7 mouse cellular contexts compared by ENCODE assay signal in genomic region chr11:118428460-118428868, GRCm38 (mm10). TPM values are rescaled to one million over a fixed set of nuclear protein-coding genes. Genes with fewer than 3 reads are reported as not detected.
DNase-seq lines count a peak whose midpoint lies in the region; ATAC-seq and TF ChIP-seq lines count a peak whose summit lies in the region.

No protein-coding gene starts in this region.

- H3K36me3 ChIP-seq in forebrain, postnatal 0 days (ENCODE audit: insufficient read depth) = no peaks in the 10 kb centered on the region
- no peaks in the 10 kb centered on the region for H3K36me3 ChIP-seq in intestine, embryonic 15.5 days
- no peaks in the 10 kb centered on the region for H3K36me3 ChIP-seq in neural tube, embryonic 14.5 days (ENCODE audit: control insufficient read depth, insufficient read depth, low read length)

- TF ChIP-seq CTCF in forebrain, postnatal 0 days (IDR thresholded peaks at IDR 0.05; ENCODE audit: low read depth) = no peak

- H3K27me3 ChIP-seq in forebrain, postnatal 0 days (ENCODE audit: insufficient read depth, low read length) = no peaks in the 10 kb centered on the region
- no peaks in the 10 kb centered on the region for H3K27me3 ChIP-seq in intestine, embryonic 15.5 days (replicated peaks)
- no peaks in the 10 kb centered on the region for H3K27me3 ChIP-seq in neural tube, embryonic 14.5 days (ENCODE audit: control insufficient read depth, insufficient read depth, low read length)

- no peaks in the 10 kb centered on the region for H3K9me3 ChIP-seq in forebrain, postnatal 0 days (ENCODE audit: low read length)
- H3K9me3 ChIP-seq in intestine, embryonic 15.5 days = no peaks in the 10 kb centered on the region
- no peaks in the 10 kb centered on the region for H3K9me3 ChIP-seq in neural tube, embryonic 14.5 days (ENCODE audit: control insufficient read depth, low read length)

- H3K4me1 ChIP-seq in forebrain, postnatal 0 days (ENCODE audit: insufficient read depth) = peaks cover 16% of the 10 kb centered on the region
- peaks cover 43% of the 10 kb centered on the region for H3K4me1 ChIP-seq in intestine, embryonic 15.5 days (replicated peaks)
- peaks cover 13% of the 10 kb centered on the region for H3K4me1 ChIP-seq in neural tube, embryonic 14.5 days (ENCODE audit: control insufficient read depth, insufficient read depth, low read length)

- DNase-seq in ovary, postnatal 36 days (ENCODE audit: low spot score) = peak; percentile 38
- no peak for DNase-seq in ovary, adult 18-20 months (ENCODE audit: low spot score)
- DNase-seq in forebrain, postnatal 0 days = no peak
- no peak for DNase-seq in adrenal gland, postnatal 25 days
- DNase-seq in cerebellum, postnatal 10 days = no peak

- peak; percentile 40; the same call in 1 of the 2 replicates for ATAC-seq in forebrain, postnatal 0 days
- no peak for ATAC-seq in intestine, embryonic 15.5 days
- ATAC-seq in neural tube, embryonic 14.5 days (ENCODE audit: low read depth) = no peak

- H3K27ac ChIP-seq in forebrain, postnatal 0 days (ENCODE audit: low read depth, low read length) = no peak overlapping the region
- peak overlapping the region; percentile 82 for H3K27ac ChIP-seq in intestine, embryonic 15.5 days
- H3K27ac ChIP-seq in neural tube, embryonic 14.5 days (ENCODE audit: low read depth, low read length) = no peak overlapping the region

- peak overlapping the region; percentile 17 for H3K4me3 ChIP-seq in forebrain, postnatal 0 days (ENCODE audit: low read depth, low read length)
- H3K4me3 ChIP-seq in intestine, embryonic 15.5 days (replicated peaks) = peak overlapping the region; percentile 38
- H3K4me3 ChIP-seq in neural tube, embryonic 14.5 days (ENCODE audit: low read depth, low read length) = peak overlapping the region; percentile 9; the same call in 1 of the 2 replicates

- peak overlapping the region; percentile 41 for H3K4me2 ChIP-seq in forebrain, postnatal 0 days (ENCODE audit: low read depth)
- peak overlapping the region; percentile 63 for H3K4me2 ChIP-seq in intestine, embryonic 15.5 days (replicated peaks)
- H3K4me2 ChIP-seq in neural tube, embryonic 14.5 days (ENCODE audit: low read depth, low read length) = peak overlapping the region; percentile 33

- WGBS in forebrain, postnatal 0 days = 9% methylated on average over 11 of the region's 11 CpGs
- 14% methylated on average over 11 of the region's 11 CpGs for WGBS in intestine, embryonic 15.5 days
- WGBS in neural tube, embryonic 14.5 days = 11% methylated on average over 11 of the region's 11 CpGs

- H3K9ac ChIP-seq in forebrain, postnatal 0 days = peak overlapping the region; percentile 41
- H3K9ac ChIP-seq in intestine, embryonic 15.5 days = peak overlapping the region; percentile 30; the same call in 1 of the 2 replicates
- H3K9ac ChIP-seq in neural tube, embryonic 14.5 days (replicated peaks; ENCODE audit: low read depth, low read length) = no peak overlapping the region; the same call in 1 of the 2 replicates

RNA-seq across cellular contexts. Expression of gene C1qtnf1, which starts 0.5 kb away (rescaled TPM):
- 5.1 and 8.5 TPM in 2 replicates for total RNA-seq in forebrain, postnatal 0 days (2014; rRNA removed)
- 5.4 and 5.9 TPM in 2 replicates for polyA plus RNA-seq in forebrain, postnatal 0 days (2015; fragmentation: Nextera tagmentation; extraction: Ambion mirVana)
- 6.3 and 6.6 TPM in 2 replicates for polyA plus RNA-seq in intestine, embryonic 15.5 days (2015; fragmentation: Nextera tagmentation; extraction: Ambion mirVana)
- 3.3 and 6.2 TPM in 2 replicates for polyA plus RNA-seq in neural tube, embryonic 14.5 days (2014; fragmentation: Nextera tagmentation; extraction: Ambion mirVana)
- 11.8 and 18.8 TPM in 2 replicates for total RNA-seq in adrenal gland, postnatal 25 days (2021)

RNA-seq across cellular contexts. Expression of gene Cant1, which starts 9.6 kb away (rescaled TPM):
- total RNA-seq in forebrain, postnatal 0 days (2014; rRNA removed) = 38.6 and 52.4 TPM in 2 replicates
- 27.8 and 31.6 TPM in 2 replicates for polyA plus RNA-seq in forebrain, postnatal 0 days (2015; fragmentation: Nextera tagmentation; extraction: Ambion mirVana)
- polyA plus RNA-seq in intestine, embryonic 15.5 days (2015; fragmentation: Nextera tagmentation; extraction: Ambion mirVana) = 39.7 and 44.3 TPM in 2 replicates
- polyA plus RNA-seq in neural tube, embryonic 14.5 days (2014; fragmentation: Nextera tagmentation; extraction: Ambion mirVana) = 21.2 and 27.0 TPM in 2 replicates
- total RNA-seq in adrenal gland, postnatal 25 days (2021) = 35.1 and 40.1 TPM in 2 replicates

RNA-seq across cellular contexts. Expression of gene Lgals3bp, which starts 26.6 kb away (rescaled TPM):
- total RNA-seq in forebrain, postnatal 0 days (2014; rRNA removed) = 15.5 and 15.6 TPM in 2 replicates
- 13.7 and 16.4 TPM in 2 replicates for polyA plus RNA-seq in forebrain, postnatal 0 days (2015; fragmentation: Nextera tagmentation; extraction: Ambion mirVana)
- 153 and 171 TPM in 2 replicates for polyA plus RNA-seq in intestine, embryonic 15.5 days (2015; fragmentation: Nextera tagmentation; extraction: Ambion mirVana)
- polyA plus RNA-seq in neural tube, embryonic 14.5 days (2014; fragmentation: Nextera tagmentation; extraction: Ambion mirVana) = 1.9 and 4.0 TPM in 2 replicates
- 57.9 and 86.6 TPM in 2 replicates for total RNA-seq in adrenal gland, postnatal 25 days (2021)

RNA-seq across cellular contexts. Expression of gene Engase, which starts 48.2 kb away (rescaled TPM):
- total RNA-seq in forebrain, postnatal 0 days (2014; rRNA removed) = 8.1 and 8.5 TPM in 2 replicates
- 4.2 and 5.7 TPM in 2 replicates for polyA plus RNA-seq in forebrain, postnatal 0 days (2015; fragmentation: Nextera tagmentation; extraction: Ambion mirVana)
- 13.1 and 14.7 TPM in 2 replicates for polyA plus RNA-seq in intestine, embryonic 15.5 days (2015; fragmentation: Nextera tagmentation; extraction: Ambion mirVana)
- polyA plus RNA-seq in neural tube, embryonic 14.5 days (2014; fragmentation: Nextera tagmentation; extraction: Ambion mirVana) = 5.9 and 6.0 TPM in 2 replicates
- total RNA-seq in adrenal gland, postnatal 25 days (2021) = 19.0 and 32.0 TPM in 2 replicates
